Mouse (Mus musculus) E14TG2a.4 (cell line): ENCODE data around the gene Pakap.

Experiments
- CTCF ChIP-seq: conservative IDR thresholded peaks from 2 replicates; pipeline ENCODE4 v1.5.1; 2014; ENCODE audit warnings: low read length
- NANOG ChIP-seq: IDR thresholded peaks from 2 replicates; pipeline ENCODE4 v1.6.1; 2014; ENCODE audit warnings: borderline replicate concordance, low read length, mixed read lengths

DNA sequence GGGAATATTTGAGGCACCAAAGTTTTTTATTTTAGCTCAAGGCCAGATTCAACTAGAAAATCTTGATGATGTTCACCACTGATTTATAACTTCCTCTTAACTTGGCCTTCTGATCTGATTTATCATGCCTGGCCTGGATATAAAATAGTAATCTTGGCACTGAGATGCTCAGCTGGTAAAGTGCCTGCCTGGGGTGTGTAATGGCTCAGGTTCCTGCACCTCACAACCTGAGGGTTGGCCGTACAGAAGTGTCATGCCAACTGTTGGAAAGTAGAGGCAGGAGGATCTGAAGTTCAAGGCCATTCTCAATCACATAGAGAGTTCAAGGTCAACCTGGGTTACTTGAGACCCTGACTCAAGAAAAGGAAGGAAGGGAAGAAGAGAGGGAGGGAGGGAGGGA, 57.3 kb downstream of the Pakap start:
- TF ChIP-seq CTCF (no peak), NANOG (no peak)
